ENCODE assay signal across 8 mouse cellular contexts in the genomic region with DNA sequence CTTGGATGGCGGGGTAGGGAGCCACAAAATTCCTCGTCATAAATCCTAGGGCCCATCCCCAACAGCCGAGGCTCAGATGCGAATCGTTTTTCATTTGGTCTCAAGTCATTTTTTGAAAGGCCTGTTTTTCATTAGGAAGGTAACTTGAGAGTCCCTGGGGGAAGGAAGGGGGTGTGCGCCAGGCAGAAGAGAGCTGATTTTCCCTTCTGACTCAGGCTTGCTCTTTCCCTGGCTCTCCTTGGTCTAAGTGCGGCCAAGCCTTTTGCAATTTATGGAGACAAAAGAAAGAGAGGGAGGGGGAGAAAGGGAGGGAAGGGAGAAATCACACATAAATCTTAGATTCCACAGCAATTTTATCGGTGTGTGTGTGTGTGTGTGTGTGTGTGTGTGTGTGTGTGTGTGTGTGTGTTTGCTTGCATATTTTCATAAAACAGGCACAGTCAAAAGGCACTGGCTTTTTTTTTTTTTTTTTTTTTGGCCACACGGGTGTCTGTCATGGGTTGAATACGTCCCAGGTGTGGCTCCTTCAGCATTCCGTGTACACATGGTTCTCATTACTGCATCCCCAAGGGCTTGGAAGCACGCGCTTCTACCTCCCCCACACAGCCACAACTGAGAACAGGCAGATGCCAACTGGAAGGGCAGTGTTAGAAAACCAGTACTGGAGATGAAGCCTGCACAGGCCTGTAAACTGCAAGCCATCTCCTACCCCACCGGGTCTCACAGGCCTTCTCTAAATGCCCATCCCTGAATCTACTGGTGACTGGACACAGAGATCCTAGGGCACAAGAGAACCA.
DNase-seq lines count a peak whose midpoint lies in the region; ATAC-seq and TF ChIP-seq lines count a peak whose summit lies in the region.

No protein-coding gene starts in this region.

- H3K9ac ChIP-seq in embryonic facial prominence, embryonic 15.5 days, result no peak overlapping the region
- no peak overlapping the region for H3K9ac ChIP-seq in hindbrain, postnatal 0 days (replicated peaks; ENCODE audit: low read length)
- H3K9ac ChIP-seq in stomach, embryonic 16.5 days (ENCODE audit: low read length), result no peak overlapping the region

- peak; percentile 94 for ATAC-seq in embryonic facial prominence, embryonic 15.5 days (ENCODE audit: insufficient number of reproducible peaks, low FRiP score, low TSS enrichment, low read depth)
- ATAC-seq in hindbrain, postnatal 0 days, result no peak
- peak; percentile 69; the same call in 1 of the 2 replicates for ATAC-seq in stomach, embryonic 16.5 days (ENCODE audit: insufficient read depth, low FRiP score)

- peaks cover 17% of the 10 kb centered on the region for H3K4me1 ChIP-seq in embryonic facial prominence, embryonic 15.5 days
- no peaks in the 10 kb centered on the region for H3K4me1 ChIP-seq in hindbrain, postnatal 0 days (ENCODE audit: insufficient read depth, low read length)
- H3K4me1 ChIP-seq in stomach, embryonic 16.5 days (ENCODE audit: control insufficient read depth, insufficient read depth, low read length), result no peaks in the 10 kb centered on the region

- 11% methylated on average over 14 of the region's 14 CpGs for WGBS in embryonic facial prominence, embryonic 15.5 days
- WGBS in hindbrain, postnatal 0 days, result 61% methylated on average over 14 of the region's 14 CpGs
- WGBS in stomach, embryonic 16.5 days, result 55% methylated on average over 14 of the region's 14 CpGs

- H3K36me3 ChIP-seq in embryonic facial prominence, embryonic 15.5 days, result no peaks in the 10 kb centered on the region
- H3K36me3 ChIP-seq in hindbrain, postnatal 0 days (ENCODE audit: insufficient read depth, low read length), result no peaks in the 10 kb centered on the region
- H3K36me3 ChIP-seq in stomach, embryonic 16.5 days (ENCODE audit: control insufficient read depth, insufficient read depth, low read length), result no peaks in the 10 kb centered on the region

- TF ChIP-seq CTCF in hindbrain, postnatal 0 days (IDR thresholded peaks at IDR 0.05; ENCODE audit: low read depth), result no peak

- H3K4me2 ChIP-seq in embryonic facial prominence, embryonic 15.5 days (replicated peaks), result no peak overlapping the region
- no peak overlapping the region for H3K4me2 ChIP-seq in hindbrain, postnatal 0 days (ENCODE audit: low read depth, low read length)
- no peak overlapping the region for H3K4me2 ChIP-seq in stomach, embryonic 16.5 days (ENCODE audit: low read depth, low read length)

- no peak overlapping the region for H3K4me3 ChIP-seq in embryonic facial prominence, embryonic 15.5 days (replicated peaks)
- no peak overlapping the region for H3K4me3 ChIP-seq in hindbrain, postnatal 0 days (ENCODE audit: low read length)
- no peak overlapping the region for H3K4me3 ChIP-seq in stomach, embryonic 16.5 days (replicated peaks; ENCODE audit: low read length)

- peak overlapping the region; percentile 93 for H3K27ac ChIP-seq in embryonic facial prominence, embryonic 15.5 days (replicated peaks)
- no peak overlapping the region for H3K27ac ChIP-seq in hindbrain, postnatal 0 days
- peak overlapping the region; percentile 81 for H3K27ac ChIP-seq in stomach, embryonic 16.5 days (ENCODE audit: low read length)

- H3K27me3 ChIP-seq in embryonic facial prominence, embryonic 15.5 days, result no peaks in the 10 kb centered on the region
- no peaks in the 10 kb centered on the region for H3K27me3 ChIP-seq in hindbrain, postnatal 0 days (ENCODE audit: insufficient read depth, low read length)
- no peaks in the 10 kb centered on the region for H3K27me3 ChIP-seq in stomach, embryonic 16.5 days (ENCODE audit: control insufficient read depth, insufficient read depth, low read length)

- DNase-seq in ovary, postnatal 14 days (ENCODE audit: low spot score), result peak; percentile 31
- DNase-seq in ovary, postnatal 10 days (ENCODE audit: low spot score), result no peak
- peak; percentile 26 for DNase-seq in hindbrain, postnatal 0 days (ENCODE audit: low spot score)
- DNase-seq in right cerebral cortex, postnatal 14 days, result no peak
- no peak for DNase-seq in right cerebral cortex, postnatal 36 days (ENCODE audit: low spot score in 2 of 2)
- DNase-seq in thymus, postnatal 4 days, result no peak

- no peaks in the 10 kb centered on the region for H3K9me3 ChIP-seq in embryonic facial prominence, embryonic 15.5 days (replicated peaks)
- no peaks in the 10 kb centered on the region for H3K9me3 ChIP-seq in hindbrain, postnatal 0 days (ENCODE audit: low read length)
- H3K9me3 ChIP-seq in stomach, embryonic 16.5 days (replicated peaks; ENCODE audit: control insufficient read depth, low read length), result no peaks in the 10 kb centered on the region

Comparison
In these comparisons a context has a peak if more than half of its experiments do, and no peak if none do; other contexts are left out.
1. DNase-seq: peak in ovary, postnatal 14 days (single experiment) and hindbrain, postnatal 0 days (single experiment); none in ovary, postnatal 10 days (single experiment), right cerebral cortex, postnatal 14 days (single experiment), right cerebral cortex, postnatal 36 days (0 of 2) and thymus, postnatal 4 days (single experiment).